Mouse (Mus musculus) limb, embryonic 10.5 days (tissue): ENCODE results near the gene Map4k5. TPM values are rescaled to one million over a fixed set of nuclear protein-coding genes. Genes with fewer than 3 reads are reported as not detected.

ENCODE experiments used
- DNase-seq: peaks from one replicate; pipeline ENCODE4 v3.0.0-alpha.2; 2017; ENCODE audit warnings: low spot score
- H3K27ac ChIP-seq: fragments of 300-500 bp; sonication (generic); 2 replicates; pipeline ENCODE4 v1.5.1; 2016; ENCODE audit warnings: mild to moderate bottlenecking
- H3K27me3 ChIP-seq: fragments of 300-500 bp; sonication (generic); 2 replicates; pipeline ENCODE4 v1.6.1; 2016; ENCODE audit warnings: low read depth, mild to moderate bottlenecking; ENCODE audit not compliant: poor library complexity, severe bottlenecking
- H3K36me3 ChIP-seq: fragments of 300-500 bp; sonication (generic); 2 replicates; pipeline ENCODE4 v1.6.1; 2016; ENCODE audit warnings: mild to moderate bottlenecking, moderate library complexity
- H3K4me1 ChIP-seq: fragments of 300-500 bp; sonication (generic); 2 replicates; pipeline ENCODE4 v1.6.1; 2016
- H3K4me3 ChIP-seq: fragments of 300-500 bp; sonication (generic); 2 replicates; pipeline ENCODE4 v1.5.1; 2016; ENCODE audit warnings: mild to moderate bottlenecking, moderate library complexity
- H3K9me3 ChIP-seq: fragments of 300-500 bp; sonication (generic); replicated peaks from 2 replicates; pipeline ENCODE4 v1.6.1; 2016; ENCODE audit warnings: mild to moderate bottlenecking
- WGBS: fragments of 180-500 bp; shearing (Covaris S2); methylation state at CpG from one replicate; pipeline ENCODE4 v1.1.7; 2016; 5-methylcytosine and 5-hydroxymethylcytosine counted together
- polyA plus RNA-seq: library from polyadenylated mRNA; unstranded; fragments of >200 nt; fragmentation: Nextera tagmentation; extraction: Ambion mirVana; gene quantifications from 2 replicates; pipeline ENCODE4 v1.2.1, GENCODE M21; 2016

Map4k5 gene
- polyA plus RNA-seq, 1 experiment from 2014 or later = 33.9 TPM

- H3K27me3 ChIP-seq = peaks cover 36% of the 10 kb centered on the region
- no peak overlapping the region for H3K27ac ChIP-seq
- WGBS = 88% methylated on average over 5 of the region's 5 CpGs
These were observed 104.6 kb downstream of the Map4k5 start for GRCm38 (mm10) chr12:69788380-69788779.

GRCm38 (mm10) chr12:69785471-69785870, 107.5 kb downstream of the Map4k5 start:
- Histone ChIP-seq H3K36me3 (no peaks in the 10 kb centered on the region), H3K9me3 (no peaks in the 10 kb centered on the region), H3K4me1 (peaks cover 6% of the 10 kb centered on the region; the same call in 1 of the 2 replicates), H3K27ac (no peak overlapping the region), H3K4me3 (no peak overlapping the region), H3K27me3 (peaks cover 16% of the 10 kb centered on the region)
- DNase-seq = no peak
- 91% methylated on average over 9 of the region's 9 CpGs for WGBS

More at GRCm38 (mm10) chr12:69788380-69788779, 104.6 kb downstream of the Map4k5 start:
- H3K9me3 ChIP-seq = no peaks in the 10 kb centered on the region
- DNase-seq = no peak
- no peaks in the 10 kb centered on the region for H3K36me3 ChIP-seq
- no peak overlapping the region for H3K4me3 ChIP-seq
- H3K4me1 ChIP-seq = peaks cover 16% of the 10 kb centered on the region

- Histone ChIP-seq H3K4me3 (no peak overlapping the region), H3K27me3 (no peaks in the 10 kb centered on the region), H3K36me3 (no peaks in the 10 kb centered on the region), H3K4me1 (no peaks in the 10 kb centered on the region), H3K9me3 (no peaks in the 10 kb centered on the region), H3K27ac (no peak overlapping the region)
- WGBS = 65% methylated on average over 6 of the region's 6 CpGs
- DNase-seq = no peak
These were observed 109.6 kb downstream of the Map4k5 start for GRCm38 (mm10) chr12:69783247-69784025.

- H3K27me3 ChIP-seq = no peaks in the 10 kb centered on the region
- no peak overlapping the region for H3K27ac ChIP-seq
- no peak overlapping the region for H3K4me3 ChIP-seq
- no peaks in the 10 kb centered on the region for H3K9me3 ChIP-seq
- no peak for DNase-seq
- no peaks in the 10 kb centered on the region for H3K4me1 ChIP-seq
- H3K36me3 ChIP-seq = no peaks in the 10 kb centered on the region
- WGBS = 89% methylated on average over 10 of the region's 10 CpGs
These were observed 110.9 kb downstream of the Map4k5 start for GRCm38 (mm10) chr12:69781935-69782650.

- DNase-seq = no peak
- Histone ChIP-seq H3K4me1 (peaks cover 5% of the 10 kb centered on the region; the same call in 1 of the 2 replicates), H3K36me3 (no peaks in the 10 kb centered on the region), H3K4me3 (no peak overlapping the region), H3K27ac (no peak overlapping the region), H3K9me3 (no peaks in the 10 kb centered on the region), H3K27me3 (no peaks in the 10 kb centered on the region)
- 87% methylated on average over 8 of the region's 8 CpGs for WGBS
These were observed 111.5 kb downstream of the Map4k5 start for GRCm38 (mm10) chr12:69781480-69781879.

- Histone ChIP-seq H3K27ac (no peak overlapping the region), H3K4me3 (no peak overlapping the region), H3K36me3 (no peaks in the 10 kb centered on the region), H3K9me3 (no peaks in the 10 kb centered on the region), H3K4me1 (peaks cover 6% of the 10 kb centered on the region; the same call in 1 of the 2 replicates), H3K27me3 (no peaks in the 10 kb centered on the region)
- DNase-seq = no peak
- 84% methylated on average over 2 of the region's 2 CpGs for WGBS
These were observed 115.0 kb downstream of the Map4k5 start for GRCm38 (mm10) chr12:69777957-69778356.

- no peaks in the 10 kb centered on the region for H3K36me3 ChIP-seq
These were observed 115.7 kb downstream of the Map4k5 start for GRCm38 (mm10) chr12:69777341-69777730.

GRCm38 (mm10) chr12:69776607-69777340, 116.2 kb downstream of the Map4k5 start:
- H3K4me3 ChIP-seq = no peak overlapping the region
- no peaks in the 10 kb centered on the region for H3K27me3 ChIP-seq
- H3K27ac ChIP-seq = no peak overlapping the region
- H3K9me3 ChIP-seq = no peaks in the 10 kb centered on the region
- peaks cover 6% of the 10 kb centered on the region; the same call in 1 of the 2 replicates for H3K4me1 ChIP-seq
- no peak for DNase-seq
- WGBS = 79% methylated on average over 11 of the region's 11 CpGs
- H3K36me3 ChIP-seq = no peaks in the 10 kb centered on the region

More at GRCm38 (mm10) chr12:69777341-69777730, 115.7 kb downstream of the Map4k5 start:
- Histone ChIP-seq H3K4me3 (no peak overlapping the region), H3K27ac (no peak overlapping the region), H3K9me3 (no peaks in the 10 kb centered on the region), H3K27me3 (no peaks in the 10 kb centered on the region), H3K4me1 (peaks cover 6% of the 10 kb centered on the region; the same call in 1 of the 2 replicates)
- DNase-seq = no peak
- WGBS = 85% methylated on average over 6 of the region's 6 CpGs

- Histone ChIP-seq H3K4me1 (peaks cover 6% of the 10 kb centered on the region), H3K27ac (no peak overlapping the region), H3K27me3 (no peaks in the 10 kb centered on the region), H3K36me3 (no peaks in the 10 kb centered on the region), H3K9me3 (no peaks in the 10 kb centered on the region), H3K4me3 (no peak overlapping the region)
- no peak for DNase-seq
- 70% methylated on average over 2 of the region's 2 CpGs for WGBS
These were observed 124.2 kb downstream of the Map4k5 start for GRCm38 (mm10) chr12:69768841-69769240.

- no peak for DNase-seq
- Histone ChIP-seq H3K9me3 (no peaks in the 10 kb centered on the region), H3K4me1 (peaks cover 6% of the 10 kb centered on the region), H3K27ac (no peak overlapping the region), H3K36me3 (no peaks in the 10 kb centered on the region), H3K27me3 (no peaks in the 10 kb centered on the region), H3K4me3 (no peak overlapping the region)
- WGBS = 68% methylated on average over 9 of the region's 9 CpGs
These were observed 125.3 kb downstream of the Map4k5 start for GRCm38 (mm10) chr12:69767476-69768258.

- Histone ChIP-seq H3K36me3 (no peaks in the 10 kb centered on the region), H3K27ac (no peak overlapping the region), H3K4me3 (no peak overlapping the region), H3K9me3 (no peaks in the 10 kb centered on the region), H3K27me3 (no peaks in the 10 kb centered on the region), H3K4me1 (peaks cover 6% of the 10 kb centered on the region)
- no peak for DNase-seq
- 86% methylated on average over 10 of the region's 10 CpGs for WGBS
These were observed 126.7 kb downstream of the Map4k5 start for GRCm38 (mm10) chr12:69766185-69766904.

- H3K27ac ChIP-seq = no peak overlapping the region
- no peaks in the 10 kb centered on the region for H3K27me3 ChIP-seq
- no peak overlapping the region for H3K4me3 ChIP-seq
- DNase-seq = no peak
- no peaks in the 10 kb centered on the region for H3K36me3 ChIP-seq
- peaks cover 6% of the 10 kb centered on the region for H3K4me1 ChIP-seq
- WGBS = 92% methylated on average over 9 of the region's 9 CpGs
- no peaks in the 10 kb centered on the region for H3K9me3 ChIP-seq
These were observed 127.5 kb downstream of the Map4k5 start for GRCm38 (mm10) chr12:69765543-69765942.
